Mouse (Mus musculus) lung, embryonic 15.5 days (tissue): ENCODE measurements at regions not wholly inside any gene's neighbourhood (a gene's known extent, or its start where the extent isn't known, plus 50 kb on each side); places are given as distances from the start of the nearest gene placed in this dataset.
A peak's percentile ranks its signal among the peaks of the same experiment; 100 is the strongest.

ENCODE experiments used
- ATAC-seq: fragments of 200-750 bp; cut with Nextera tagmentation; 2 replicates; pipeline ENCODE4 v1.8.0; 2017; ENCODE audit warnings: moderate number of reproducible peaks, borderline replicate concordance; ENCODE audit not compliant: low FRiP score, low TSS enrichment; ENCODE audit errors: extremely low read depth
- H3K27ac ChIP-seq: fragments of 300-500 bp; sonication (generic); 2 replicates; pipeline ENCODE4 v1.5.1; 2015; ENCODE audit warnings: moderate library complexity, mild to moderate bottlenecking, inconsistent platforms
- H3K27me3 ChIP-seq: fragments of 300-500 bp; sonication (generic); 2 replicates; pipeline ENCODE4 v1.6.1; 2015; ENCODE audit warnings: inconsistent platforms
- H3K36me3 ChIP-seq: fragments of 300-500 bp; sonication (generic); 2 replicates; pipeline ENCODE4 v1.6.1; 2015; ENCODE audit warnings: inconsistent platforms
- H3K4me1 ChIP-seq: fragments of 300-500 bp; sonication (generic); 2 replicates; pipeline ENCODE4 v1.6.1; 2015; ENCODE audit warnings: inconsistent platforms
- H3K4me2 ChIP-seq: fragments of 300-500 bp; sonication (generic); 2 replicates; pipeline ENCODE4 v1.6.1; 2015; ENCODE audit warnings: inconsistent platforms, mild to moderate bottlenecking, moderate library complexity
- H3K4me3 ChIP-seq: fragments of 300-500 bp; sonication (generic); 2 replicates; pipeline ENCODE4 v1.5.1; 2015; ENCODE audit warnings: mild to moderate bottlenecking, inconsistent platforms
- H3K9ac ChIP-seq: fragments of 300-500 bp; sonication (generic); 2 replicates; pipeline ENCODE4 v1.6.1; 2015; ENCODE audit warnings: inconsistent platforms
- H3K9me3 ChIP-seq: fragments of 300-500 bp; sonication (generic); 2 replicates; pipeline ENCODE4 v1.6.1; 2016; ENCODE audit warnings: inconsistent platforms
- WGBS: fragments of 180-500 bp; shearing (Covaris S2); methylation state at CpG from one replicate; pipeline ENCODE4 v1.1.7; 2015; 5-methylcytosine and 5-hydroxymethylcytosine counted together

DNA sequence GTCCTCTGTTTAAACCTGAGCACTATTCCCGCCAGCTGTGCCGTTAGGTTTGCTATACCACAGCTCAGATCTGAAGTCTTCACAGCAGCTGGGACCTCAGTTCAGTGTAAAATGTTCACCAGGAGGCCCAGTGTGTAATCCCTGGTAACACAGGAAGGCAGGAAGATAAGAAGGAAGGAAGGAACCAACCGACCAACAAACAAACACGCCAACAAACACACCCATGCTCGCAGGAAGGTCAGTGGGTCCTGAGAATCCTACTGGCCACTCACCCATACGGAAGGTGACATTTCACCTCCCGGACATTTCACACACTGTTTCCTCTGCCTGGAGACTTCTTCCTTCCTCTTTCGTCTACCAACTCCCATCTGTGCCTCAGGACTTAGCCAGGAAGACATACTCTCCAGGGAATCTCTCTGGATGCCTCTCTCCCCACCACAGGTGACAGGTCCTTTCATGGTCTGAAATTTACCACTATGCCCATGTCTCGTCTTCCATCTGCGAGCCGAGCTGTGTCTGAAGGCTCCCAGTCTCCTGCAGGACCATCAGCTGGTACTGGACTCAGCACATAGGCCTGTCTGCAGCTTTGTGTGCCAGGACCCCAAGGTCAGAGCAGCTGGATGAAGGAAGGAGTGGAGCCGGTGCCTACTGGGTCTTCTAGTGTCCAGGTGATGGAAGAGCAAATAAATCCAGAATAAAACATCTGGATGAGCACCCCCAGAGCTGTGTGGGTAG, 61.1 kb upstream of the Xpa start:
- ATAC-seq: no peak
- H3K9ac ChIP-seq: no peak overlapping the region
- 61% methylated on average over 12 of the region's 12 CpGs for whole genome bisulfite sequencing
- no peak overlapping the region for H3K4me3 ChIP-seq
- H3K27ac ChIP-seq: no peak overlapping the region
- no peaks in the 10 kb centered on the region for H3K9me3 ChIP-seq
- no peaks in the 10 kb centered on the region for H3K27me3 ChIP-seq
- no peaks in the 10 kb centered on the region for H3K4me1 ChIP-seq
- no peak overlapping the region for H3K4me2 ChIP-seq
- no peaks in the 10 kb centered on the region for H3K36me3 ChIP-seq

GRCm38 (mm10) chr4:46258774-46259173, 62.7 kb upstream of the Xpa start:
- H3K4me3 ChIP-seq: no peak overlapping the region
- ATAC-seq: no peak
- no peaks in the 10 kb centered on the region for H3K36me3 ChIP-seq
- H3K27me3 ChIP-seq: no peaks in the 10 kb centered on the region
- no peak overlapping the region for H3K9ac ChIP-seq
- WGBS: 54% methylated on average over 5 of the region's 5 CpGs
- no peaks in the 10 kb centered on the region for H3K9me3 ChIP-seq
- H3K27ac ChIP-seq: no peak overlapping the region
- H3K4me2 ChIP-seq: no peak overlapping the region
- H3K4me1 ChIP-seq: no peaks in the 10 kb centered on the region

DNA sequence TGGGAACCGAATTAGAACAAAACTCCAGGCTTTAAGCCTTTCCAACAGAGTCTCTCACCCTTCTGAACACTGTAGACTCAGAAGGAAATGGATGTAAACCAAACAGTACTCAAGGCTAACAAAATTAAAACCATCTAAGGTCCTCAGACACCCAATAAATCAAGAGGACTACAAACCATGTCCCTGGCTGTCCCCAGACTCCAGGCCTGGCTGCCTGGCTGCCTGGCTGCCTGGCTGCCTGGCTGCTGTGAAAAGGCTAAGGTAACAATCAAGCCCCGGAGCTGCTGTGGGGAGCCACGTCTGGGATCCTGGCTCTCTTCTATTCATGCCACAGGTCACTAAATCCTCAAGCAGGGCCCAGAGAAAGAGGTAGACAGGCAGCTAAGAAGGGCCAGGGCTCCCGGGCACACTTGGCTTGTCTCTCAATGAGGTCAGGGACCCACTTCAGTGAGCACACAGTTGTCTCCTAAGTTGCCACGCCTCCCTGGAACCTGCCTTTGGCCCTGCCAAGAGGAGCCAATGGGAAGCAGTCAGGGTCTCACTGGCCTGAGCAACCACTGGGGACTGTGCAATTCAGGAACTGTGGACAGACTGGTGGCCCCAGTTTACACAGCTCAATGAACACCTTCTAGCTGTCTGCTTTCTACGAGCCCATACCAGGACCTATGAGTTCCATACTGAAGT, 72.6 kb upstream of the Xpa start:
- Histone ChIP-seq H3K4me1 (peaks cover 16% of the 10 kb centered on the region), H3K4me2 (no peak overlapping the region), H3K4me3 (no peak overlapping the region), H3K36me3 (no peaks in the 10 kb centered on the region), H3K27me3 (no peaks in the 10 kb centered on the region), H3K9me3 (no peaks in the 10 kb centered on the region), H3K27ac (0 out of 2 replicates have a peak overlapping the region, but pooled peaks have one; percentile 19), H3K9ac (no peak overlapping the region)
- ATAC-seq: no peak
- WGBS: 25% methylated on average over 6 of the region's 6 CpGs

- Histone ChIP-seq H3K36me3 (no peaks in the 10 kb centered on the region), H3K9ac (no peak overlapping the region), H3K4me1 (peaks cover 16% of the 10 kb centered on the region), H3K27me3 (no peaks in the 10 kb centered on the region), H3K4me2 (no peak overlapping the region), H3K9me3 (no peaks in the 10 kb centered on the region), H3K4me3 (no peak overlapping the region), H3K27ac (no peak overlapping the region)
- WGBS: 3% methylated on average over 2 of the region's 2 CpGs
- no peak for ATAC-seq
Observed at GRCm38 (mm10) chr4:46271066-46271465, 72.3 kb upstream of the Foxe1 start.

DNA sequence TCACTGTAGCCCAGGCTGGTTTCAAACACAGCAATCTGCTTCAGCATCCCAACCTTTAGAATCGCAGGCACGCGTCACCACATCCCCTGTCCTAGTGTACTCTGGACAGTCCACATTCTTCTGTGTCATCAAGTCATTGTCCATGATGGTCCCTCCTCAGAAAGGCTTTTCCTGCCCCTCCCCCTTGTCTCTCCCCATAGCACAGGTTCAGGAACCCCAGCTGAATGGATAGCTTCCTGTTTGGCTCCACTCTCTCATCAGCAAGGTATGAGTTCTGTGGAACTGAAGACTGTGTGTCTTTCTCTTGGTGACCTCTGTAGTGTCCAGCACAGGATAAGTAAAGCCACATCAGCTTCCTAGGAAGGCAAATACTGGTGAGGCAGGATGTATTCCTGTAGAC, 67.6 kb upstream of the Foxe1 start:
- no peak overlapping the region for H3K4me3 ChIP-seq
- H3K27me3 ChIP-seq: no peaks in the 10 kb centered on the region
- WGBS: 79% methylated on average over 3 of the region's 3 CpGs
- H3K9me3 ChIP-seq: no peaks in the 10 kb centered on the region
- no peak overlapping the region for H3K27ac ChIP-seq
- ATAC-seq: no peak
- H3K4me2 ChIP-seq: no peak overlapping the region
- H3K36me3 ChIP-seq: no peaks in the 10 kb centered on the region
- no peak overlapping the region for H3K9ac ChIP-seq
- peaks cover 12% of the 10 kb centered on the region for H3K4me1 ChIP-seq

DNA sequence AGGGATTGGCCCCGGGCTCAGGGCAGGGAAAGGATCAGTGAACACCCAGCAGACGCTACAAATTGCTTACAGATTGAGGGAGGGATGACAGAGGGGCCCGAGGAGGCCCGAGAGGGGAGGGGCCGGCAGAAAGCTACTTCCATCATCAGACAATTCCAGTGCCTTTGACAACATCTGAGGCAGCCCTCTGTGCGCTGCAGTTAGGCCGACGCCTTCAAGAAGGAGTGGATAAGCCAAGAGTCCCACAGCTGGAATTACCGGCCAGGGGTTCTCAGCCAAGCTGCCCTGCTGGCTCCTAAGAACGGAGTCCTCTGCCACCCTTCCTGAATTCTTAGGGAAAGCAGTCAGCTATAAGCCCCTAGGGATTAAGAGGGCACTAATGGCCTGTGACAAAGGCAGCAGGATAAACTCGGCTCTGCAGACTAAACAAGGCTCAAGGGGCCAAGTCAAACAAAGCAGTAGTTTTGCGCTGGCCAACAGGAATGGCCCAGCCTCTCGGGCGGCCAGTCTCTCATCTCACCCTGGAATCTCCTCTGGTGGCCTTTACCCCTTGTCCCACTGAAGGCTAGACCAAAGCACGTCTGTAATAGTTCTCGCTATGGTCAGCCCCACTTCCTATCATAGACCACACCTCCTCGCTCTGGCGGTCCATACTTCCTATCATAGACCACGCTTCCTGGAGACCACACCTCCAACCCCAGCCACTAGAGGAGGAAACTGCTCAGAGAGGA, 66.4 kb upstream of the Foxe1 start:
- peak overlapping the region; percentile 1; the same call in 1 of the 2 replicates for H3K27ac ChIP-seq
- peak overlapping the region; percentile 28 for H3K4me2 ChIP-seq
- H3K4me3 ChIP-seq: no peak overlapping the region
- 10% methylated on average over 19 of the region's 19 CpGs for WGBS
- no peaks in the 10 kb centered on the region for H3K27me3 ChIP-seq
- H3K9me3 ChIP-seq: no peaks in the 10 kb centered on the region
- peak; percentile 69; the same call in 1 of the 2 replicates for ATAC-seq
- no peak overlapping the region for H3K9ac ChIP-seq
- no peaks in the 10 kb centered on the region for H3K36me3 ChIP-seq
- H3K4me1 ChIP-seq: peaks cover 12% of the 10 kb centered on the region

DNA sequence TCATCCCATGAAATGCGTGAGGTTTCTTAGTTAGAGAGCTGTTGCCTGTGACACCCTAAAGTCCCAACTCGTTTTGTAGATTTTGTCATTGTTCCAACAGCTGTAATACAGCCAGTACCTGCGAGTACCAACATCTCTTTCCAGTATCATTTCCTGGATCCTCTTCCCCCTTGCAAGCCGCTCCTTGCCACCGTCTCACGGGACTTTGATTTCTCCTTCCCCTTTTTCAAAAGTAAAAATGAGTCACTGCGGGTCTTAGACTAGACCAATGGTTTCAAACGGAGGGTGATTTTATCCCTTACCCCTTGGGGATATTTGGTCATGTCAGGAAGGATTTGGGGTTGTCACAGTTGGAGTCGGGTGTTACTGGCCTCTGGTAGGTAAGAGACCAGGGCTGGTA, 56.5 kb upstream of the Foxe1 start:
- no peaks in the 10 kb centered on the region; the same call in 1 of the 2 replicates for H3K27me3 ChIP-seq
- no peak for ATAC-seq
- H3K27ac ChIP-seq: no peak overlapping the region
- no peaks in the 10 kb centered on the region for H3K36me3 ChIP-seq
- no peak overlapping the region for H3K4me2 ChIP-seq
- H3K9me3 ChIP-seq: no peaks in the 10 kb centered on the region; the same call in 1 of the 2 replicates
- no peak overlapping the region for H3K9ac ChIP-seq
- WGBS: 89% methylated on average over 9 of the region's 9 CpGs
- 0 out of 2 replicates have a peak, but pooled peaks cover 3% of the 10 kb centered on the region for H3K4me1 ChIP-seq
- H3K4me3 ChIP-seq: no peak overlapping the region

- H3K4me2 ChIP-seq: peak overlapping the region; percentile 41
- no peaks in the 10 kb centered on the region for H3K36me3 ChIP-seq
- 33% methylated on average over 10 of the region's 10 CpGs for WGBS
- H3K9me3 ChIP-seq: no peaks in the 10 kb centered on the region; the same call in 1 of the 2 replicates
- H3K4me3 ChIP-seq: peak overlapping the region; percentile 17; the same call in 1 of the 2 replicates
- H3K27me3 ChIP-seq: no peaks in the 10 kb centered on the region; the same call in 1 of the 2 replicates
- peak; percentile 64; the same call in 1 of the 2 replicates for ATAC-seq
- no peak overlapping the region for H3K9ac ChIP-seq
- H3K27ac ChIP-seq: peak overlapping the region; percentile 69
- 0 out of 2 replicates have a peak, but pooled peaks cover 7% of the 10 kb centered on the region for H3K4me1 ChIP-seq
Observed at GRCm38 (mm10) chr4:46291620-46292254, 51.7 kb upstream of the Foxe1 start.
